Mouse (Mus musculus) cerebellum, adult 2 months (tissue): Measurements from ENCODE around the gene Pls1.

Experiments used
- CTCF ChIP-seq: fragments of 200-500 bp; IDR thresholded peaks from 2 replicates; pipeline ENCODE4 v1.5.1; 2011; ENCODE audit warnings: low read depth, mild to moderate bottlenecking, control low read depth, low read length, moderate library complexity, borderline replicate concordance; ENCODE audit not compliant: insufficient read depth
- POLR2A ChIP-seq: fragments of 200-500 bp; IDR thresholded peaks from 2 replicates; pipeline ENCODE4 v1.6.1; 2011; ENCODE audit warnings: low read length, control low read depth, borderline replicate concordance; ENCODE audit not compliant: insufficient read depth

DNA sequence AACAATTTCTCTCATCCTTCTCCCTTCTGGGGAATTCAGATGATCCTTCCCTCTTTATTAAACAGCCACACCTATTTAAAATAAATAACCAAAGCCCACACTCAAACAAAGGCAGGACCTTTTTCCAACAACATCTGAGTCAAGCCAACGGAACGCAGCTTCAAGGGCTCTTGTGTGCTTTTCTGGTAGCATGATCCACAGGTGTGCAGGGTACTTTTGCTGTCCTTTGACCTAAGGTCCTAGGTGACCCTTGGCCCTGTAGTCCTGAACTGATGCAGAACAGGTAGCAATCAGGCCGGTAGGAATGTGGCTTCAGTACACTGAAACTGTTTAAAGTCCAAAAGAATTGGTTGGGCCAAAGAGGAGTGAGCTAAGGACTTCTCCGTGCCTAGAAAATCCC is 600 bp upstream of the Pls1 start:
- TF ChIP-seq CTCF (no peak), POLR2A (no peak)
